Mouse (Mus musculus): ENCODE data around the gene Zmynd8.

DNA sequence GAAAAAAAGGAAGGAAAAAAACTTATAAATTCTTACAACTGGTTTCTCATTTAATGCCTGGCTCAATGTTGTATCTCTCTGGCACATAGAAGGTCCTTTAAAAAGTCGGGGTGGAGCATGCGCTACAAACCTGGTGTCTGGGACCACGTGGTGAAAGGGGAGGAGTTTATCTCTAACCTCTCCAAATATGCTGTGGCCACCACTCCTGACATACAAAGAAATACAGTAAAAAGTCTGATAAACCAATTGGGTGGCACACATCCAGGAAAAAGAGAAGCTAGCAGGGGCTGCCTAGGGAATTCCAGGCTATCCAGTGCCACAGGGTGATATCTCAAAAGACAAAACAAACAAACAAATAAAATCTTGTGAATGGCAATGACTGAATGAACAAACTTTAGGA, 1.1 kb upstream of the Zmynd8 start:
- TF ChIP-seq CTCF (IDR thresholded peaks at IDR 0.05 in 2 of 3, conservative IDR thresholded peaks at IDR 0.05 in 1 of 3; ENCODE audit: control insufficient read depth in 1 of 3, insufficient read depth in 1 of 3, low read depth in 2 of 3, low read length in 3 of 3, poor library complexity in 1 of 3, severe bottlenecking in 1 of 3) (no peak), GATA1 (IDR thresholded peaks at IDR 0.05; ENCODE audit: low read depth, low read length) (no peak), TBP (IDR thresholded peaks at IDR 0.05; ENCODE audit: low read depth, low read length) (no peak), EP300 (IDR thresholded peaks at IDR 0.05; ENCODE audit: low read depth in 1 of 2, low read length in 2 of 2) (no peak), POLR2A (IDR thresholded peaks at IDR 0.05; ENCODE audit: control insufficient read depth in 1 of 2, insufficient read depth in 1 of 2, low read depth in 1 of 2, low read length in 2 of 2, poor library complexity in 1 of 2) (no peak)

Measured in MEL (cell line).